Mouse (Mus musculus) olfactory bulb, adult 2 months (tissue): ENCODE measurements around the gene Sbk1.

ENCODE experiments used
- CTCF ChIP-seq: fragments of 200-500 bp; IDR thresholded peaks from 2 replicates; pipeline ENCODE4 v1.5.1; 2012; ENCODE audit warnings: low read depth, mild to moderate bottlenecking, low read length, moderate library complexity; ENCODE audit not compliant: insufficient read depth
- POLR2A ChIP-seq: fragments of 200-500 bp; IDR thresholded peaks from 2 replicates; pipeline ENCODE4 v1.6.1; 2012; ENCODE audit warnings: mild to moderate bottlenecking, low read depth, low read length, moderate library complexity; ENCODE audit not compliant: insufficient read depth

GRCm38 (mm10) chr7:126286311-126286710 lies 13.9 kb downstream of the Sbk1 start:
- no peak for TF ChIP-seq CTCF
- no peak for TF ChIP-seq POLR2A
